ENCODE assay signal across 12 mouse cellular contexts in genomic region chr13:44480128-44480527, GRCm38 (mm10).
DNase-seq lines count a peak whose midpoint lies in the region; ATAC-seq and TF ChIP-seq lines count a peak whose summit lies in the region.
"Had no signal": no experiment of that assay in that cellular context is flagged by ENCODE, and none has a peak within 500 bp of the region (broad histone marks: within the 10 kb centered on the region; RNA-seq: fewer than 3 reads in every experiment).

No protein-coding gene starts in this region.

- no peak overlapping the region for H3K4me3 ChIP-seq in kidney, embryonic 15.5 days (replicated peaks)
- no peak overlapping the region for H3K4me3 ChIP-seq in kidney, postnatal 0 days (replicated peaks; ENCODE audit: low read depth, low read length)
- H3K4me3 ChIP-seq: embryonic facial prominence, embryonic 12.5 days; lung, embryonic 15.5 days had no signal

- H3K27me3 ChIP-seq in kidney, embryonic 15.5 days = no peaks in the 10 kb centered on the region
- no peaks in the 10 kb centered on the region for H3K27me3 ChIP-seq in kidney, postnatal 0 days (ENCODE audit: insufficient read depth, low read length)
- H3K27me3 ChIP-seq: CH12.LX; embryonic facial prominence, embryonic 12.5 days; lung, embryonic 15.5 days had no signal

- no peak for TF ChIP-seq CTCF in kidney, postnatal 0 days (IDR thresholded peaks at IDR 0.05; ENCODE audit: low read depth)

- peak; percentile 37 for DNase-seq in kidney, adult 18-20 months
- peak; percentile 60 for DNase-seq in brain, adult 2 months (ENCODE audit: low read depth, low spot score)
- peak; percentile 82 for DNase-seq in kidney, postnatal 0 days (ENCODE audit: low spot score)
- DNase-seq in T-cell, adult 2 months (ENCODE audit: low spot score) = no peak
- DNase-seq in thymus, postnatal 36 days = no peak
- DNase-seq: cerebellum, adult 18-20 months had no signal

- WGBS in kidney, embryonic 15.5 days = 60% methylated on average over 7 of the region's 7 CpGs
- WGBS in kidney, postnatal 0 days = 48% methylated on average over 7 of the region's 7 CpGs

- H3K4me1 ChIP-seq in kidney, embryonic 15.5 days = peaks cover 13% of the 10 kb centered on the region
- H3K4me1 ChIP-seq in kidney, postnatal 0 days (replicated peaks; ENCODE audit: insufficient read depth, low read length) = no peaks in the 10 kb centered on the region

- ATAC-seq in kidney, embryonic 15.5 days (replicated peaks; ENCODE audit: low FRiP score) = no peak
- no peak for ATAC-seq in kidney, postnatal 0 days (replicated peaks; ENCODE audit: low FRiP score, low read depth)
- peak; percentile 41 for ATAC-seq in megakaryocyte, adult 5-6 weeks (ENCODE audit: poor library complexity, severe bottlenecking)
- ATAC-seq: forebrain, embryonic 16.5 days had no signal

- H3K36me3 ChIP-seq in kidney, embryonic 15.5 days = no peaks in the 10 kb centered on the region
- no peaks in the 10 kb centered on the region for H3K36me3 ChIP-seq in kidney, postnatal 0 days (ENCODE audit: insufficient read depth, low read length)
- H3K36me3 ChIP-seq: embryonic facial prominence, embryonic 12.5 days; lung, embryonic 15.5 days had no signal

- no peaks in the 10 kb centered on the region for H3K9me3 ChIP-seq in kidney, embryonic 15.5 days (replicated peaks)
- no peaks in the 10 kb centered on the region for H3K9me3 ChIP-seq in kidney, postnatal 0 days (replicated peaks; ENCODE audit: low read length)
- H3K9me3 ChIP-seq: embryonic facial prominence, embryonic 12.5 days; lung, embryonic 15.5 days had no signal

- no peak overlapping the region for H3K4me2 ChIP-seq in kidney, embryonic 15.5 days
- no peak overlapping the region for H3K4me2 ChIP-seq in kidney, postnatal 0 days (ENCODE audit: low read length)
- H3K4me2 ChIP-seq: embryonic facial prominence, embryonic 12.5 days; lung, embryonic 15.5 days had no signal

- H3K9ac ChIP-seq in kidney, embryonic 15.5 days = no peak overlapping the region
- H3K9ac ChIP-seq in kidney, postnatal 0 days (ENCODE audit: low read depth, low read length) = no peak overlapping the region
- H3K9ac ChIP-seq: embryonic facial prominence, embryonic 12.5 days; lung, embryonic 15.5 days had no signal

- H3K27ac ChIP-seq in kidney, embryonic 15.5 days = no peak overlapping the region
- no peak overlapping the region for H3K27ac ChIP-seq in kidney, postnatal 0 days
- H3K27ac ChIP-seq: embryonic facial prominence, embryonic 12.5 days; lung, embryonic 15.5 days had no signal

Comparison
In these comparisons a context has a peak if more than half of its experiments do, and no peak if none do; other contexts are left out.
1. DNase-seq: peak in kidney, adult 18-20 months (single experiment), brain, adult 2 months (single experiment) and kidney, postnatal 0 days (single experiment); none in T-cell, adult 2 months (single experiment) and thymus, postnatal 36 days (0 of 2).